Mouse (Mus musculus) neural tube, embryonic 12.5 days (tissue): Measurements from ENCODE around the gene Pfkfb2. TPM values are rescaled to one million over a fixed set of nuclear protein-coding genes. Genes with fewer than 3 reads are reported as not detected.

ENCODE experiments used
- ATAC-seq: fragments of 200-750 bp; cut with Nextera tagmentation; 2 replicates; pipeline ENCODE4 v1.8.0; 2017; ENCODE audit warnings: low read depth, mild to moderate bottlenecking, moderate TSS enrichment, moderate library complexity; ENCODE audit not compliant: low FRiP score
- H3K27ac ChIP-seq: fragments of 300-500 bp; sonication (generic); 2 replicates; pipeline ENCODE4 v1.5.1; 2016
- H3K27me3 ChIP-seq: fragments of 300-500 bp; sonication (generic); replicated peaks from 2 replicates; pipeline ENCODE4 v1.6.1; 2016; ENCODE audit warnings: mild to moderate bottlenecking
- H3K36me3 ChIP-seq: fragments of 300-500 bp; sonication (generic); 2 replicates; pipeline ENCODE4 v1.6.1; 2016; ENCODE audit warnings: mild to moderate bottlenecking
- H3K4me1 ChIP-seq: fragments of 300-500 bp; sonication (generic); 2 replicates; pipeline ENCODE4 v1.6.1; 2016
- H3K4me2 ChIP-seq: fragments of 300-500 bp; sonication (generic); replicated peaks from 2 replicates; pipeline ENCODE4 v1.6.1; 2016; ENCODE audit warnings: mild to moderate bottlenecking
- H3K4me3 ChIP-seq: fragments of 300-500 bp; sonication (generic); 2 replicates; pipeline ENCODE4 v1.5.1; 2016
- H3K9ac ChIP-seq: fragments of 300-500 bp; sonication (generic); 2 replicates; pipeline ENCODE4 v1.6.1; 2016; ENCODE audit warnings: mild to moderate bottlenecking
- H3K9me3 ChIP-seq: fragments of 300-500 bp; sonication (generic); 2 replicates; pipeline ENCODE4 v1.6.1; 2016; ENCODE audit warnings: mild to moderate bottlenecking
- WGBS: fragments of 180-500 bp; shearing (Covaris S2); methylation state at CpG from one replicate; pipeline ENCODE4 v1.1.7; 2016; 5-methylcytosine and 5-hydroxymethylcytosine counted together
- polyA plus RNA-seq: library from polyadenylated mRNA; unstranded; fragments of >200 nt; fragmentation: Nextera tagmentation; extraction: Ambion mirVana; gene quantifications from 2 replicates; pipeline ENCODE4 v1.2.1, GENCODE M21; 2016

Gene Pfkfb2
- polyA plus RNA-seq, 1 experiment from 2014 or later = 16.1 TPM

GRCm38 (mm10) chr1:130746819-130747218 lies 17.8 kb upstream of the Pfkfb2 start:
- no peak for ATAC-seq
- Histone ChIP-seq H3K27me3 (no peaks in the 10 kb centered on the region), H3K27ac (no peak overlapping the region), H3K4me2 (no peak overlapping the region), H3K36me3 (no peaks in the 10 kb centered on the region), H3K9ac (no peak overlapping the region), H3K9me3 (no peaks in the 10 kb centered on the region), H3K4me3 (no peak overlapping the region), H3K4me1 (no peaks in the 10 kb centered on the region)
- WGBS = 90% methylated on average over 3 of the region's 3 CpGs

GRCm38 (mm10) chr1:130745591-130745990 lies 16.5 kb upstream of the Pfkfb2 start:
- 97% methylated on average over 3 of the region's 3 CpGs for WGBS
- no peak overlapping the region for H3K4me2 ChIP-seq

GRCm38 (mm10) chr1:130744961-130745360 lies 15.9 kb upstream of the Pfkfb2 start:
- H3K36me3 ChIP-seq = no peaks in the 10 kb centered on the region
- no peak overlapping the region for H3K4me3 ChIP-seq
- no peaks in the 10 kb centered on the region for H3K27me3 ChIP-seq
- no peak overlapping the region for H3K4me2 ChIP-seq
- WGBS = 88% methylated on average over 5 of the region's 5 CpGs
- H3K27ac ChIP-seq = no peak overlapping the region
- H3K9ac ChIP-seq = no peak overlapping the region
- ATAC-seq = no peak
- no peaks in the 10 kb centered on the region for H3K9me3 ChIP-seq
- H3K4me1 ChIP-seq = no peaks in the 10 kb centered on the region

More at GRCm38 (mm10) chr1:130745591-130745990, 16.5 kb upstream of the Pfkfb2 start:
- no peak for ATAC-seq
- no peaks in the 10 kb centered on the region for H3K36me3 ChIP-seq
- H3K9me3 ChIP-seq = no peaks in the 10 kb centered on the region
- H3K4me1 ChIP-seq = no peaks in the 10 kb centered on the region
- H3K4me3 ChIP-seq = no peak overlapping the region
- H3K27ac ChIP-seq = no peak overlapping the region
- H3K27me3 ChIP-seq = no peaks in the 10 kb centered on the region
- H3K9ac ChIP-seq = no peak overlapping the region

GRCm38 (mm10) chr1:130744217-130744616 lies 15.2 kb upstream of the Pfkfb2 start:
- ATAC-seq = no peak
- Histone ChIP-seq H3K27ac (no peak overlapping the region), H3K4me1 (no peaks in the 10 kb centered on the region)

GRCm38 (mm10) chr1:130743775-130744174 lies 14.7 kb upstream of the Pfkfb2 start:
- Histone ChIP-seq H3K4me3 (no peak overlapping the region), H3K36me3 (no peaks in the 10 kb centered on the region), H3K27me3 (no peaks in the 10 kb centered on the region), H3K4me1 (no peaks in the 10 kb centered on the region), H3K9ac (no peak overlapping the region), H3K4me2 (no peak overlapping the region), H3K9me3 (no peaks in the 10 kb centered on the region), H3K27ac (no peak overlapping the region)
- 96% methylated on average over 1 of the region's 1 CpGs for WGBS
- no peak for ATAC-seq

More at GRCm38 (mm10) chr1:130744217-130744616, 15.2 kb upstream of the Pfkfb2 start:
- H3K9ac ChIP-seq = no peak overlapping the region
- no peaks in the 10 kb centered on the region for H3K36me3 ChIP-seq
- H3K27me3 ChIP-seq = no peaks in the 10 kb centered on the region
- no peak overlapping the region for H3K4me3 ChIP-seq
- 75% methylated on average over 2 of the region's 2 CpGs for WGBS
- no peaks in the 10 kb centered on the region for H3K9me3 ChIP-seq
- no peak overlapping the region for H3K4me2 ChIP-seq

- no peak overlapping the region for H3K27ac ChIP-seq
- WGBS = 89% methylated on average over 7 of the region's 7 CpGs
- ATAC-seq = no peak
Observed at GRCm38 (mm10) chr1:130742201-130742600, 13.1 kb upstream of the Pfkfb2 start.

GRCm38 (mm10) chr1:130740781-130741720 lies 12.0 kb upstream of the Pfkfb2 start:
- no peak overlapping the region for H3K9ac ChIP-seq
- no peak overlapping the region for H3K27ac ChIP-seq
- H3K9me3 ChIP-seq = no peaks in the 10 kb centered on the region
- no peak overlapping the region for H3K4me2 ChIP-seq
- H3K27me3 ChIP-seq = no peaks in the 10 kb centered on the region
- ATAC-seq = no peak
- 65% methylated on average over 15 of the region's 15 CpGs for WGBS
- no peak overlapping the region for H3K4me3 ChIP-seq
- H3K36me3 ChIP-seq = no peaks in the 10 kb centered on the region
- H3K4me1 ChIP-seq = no peaks in the 10 kb centered on the region; the same call in 1 of the 2 replicates

More at GRCm38 (mm10) chr1:130742201-130742600, 13.1 kb upstream of the Pfkfb2 start:
- H3K9me3 ChIP-seq = no peaks in the 10 kb centered on the region
- H3K4me3 ChIP-seq = no peak overlapping the region
- H3K4me2 ChIP-seq = no peak overlapping the region
- no peak overlapping the region for H3K9ac ChIP-seq
- no peaks in the 10 kb centered on the region; the same call in 1 of the 2 replicates for H3K4me1 ChIP-seq
- no peaks in the 10 kb centered on the region for H3K36me3 ChIP-seq
- H3K27me3 ChIP-seq = no peaks in the 10 kb centered on the region

GRCm38 (mm10) chr1:130740227-130740648 lies 11.2 kb upstream of the Pfkfb2 start:
- 79% methylated on average over 4 of the region's 4 CpGs for WGBS
- no peaks in the 10 kb centered on the region for H3K27me3 ChIP-seq
- H3K27ac ChIP-seq = no peak overlapping the region
- H3K4me3 ChIP-seq = no peak overlapping the region
- ATAC-seq = no peak
- no peaks in the 10 kb centered on the region; the same call in 1 of the 2 replicates for H3K4me1 ChIP-seq
- H3K36me3 ChIP-seq = no peaks in the 10 kb centered on the region
- no peak overlapping the region for H3K4me2 ChIP-seq
- H3K9ac ChIP-seq = no peak overlapping the region
- no peaks in the 10 kb centered on the region for H3K9me3 ChIP-seq

- H3K27me3 ChIP-seq = no peaks in the 10 kb centered on the region
Observed at GRCm38 (mm10) chr1:130739636-130740035, 10.6 kb upstream of the Pfkfb2 start.

GRCm38 (mm10) chr1:130738551-130739106 lies 9.6 kb upstream of the Pfkfb2 start:
- no peaks in the 10 kb centered on the region; the same call in 1 of the 2 replicates for H3K4me1 ChIP-seq
- no peak overlapping the region for H3K4me3 ChIP-seq
- no peaks in the 10 kb centered on the region for H3K36me3 ChIP-seq
- H3K9ac ChIP-seq = no peak overlapping the region
- no peak overlapping the region for H3K4me2 ChIP-seq
- H3K9me3 ChIP-seq = no peaks in the 10 kb centered on the region
- 86% methylated on average over 3 of the region's 3 CpGs for WGBS
- H3K27ac ChIP-seq = no peak overlapping the region
- no peaks in the 10 kb centered on the region for H3K27me3 ChIP-seq
- ATAC-seq = no peak

More at GRCm38 (mm10) chr1:130739636-130740035, 10.6 kb upstream of the Pfkfb2 start:
- no peak for ATAC-seq
- Histone ChIP-seq H3K4me3 (no peak overlapping the region), H3K36me3 (no peaks in the 10 kb centered on the region), H3K9ac (no peak overlapping the region), H3K4me2 (no peak overlapping the region), H3K27ac (no peak overlapping the region), H3K9me3 (no peaks in the 10 kb centered on the region), H3K4me1 (no peaks in the 10 kb centered on the region; the same call in 1 of the 2 replicates)
- WGBS = 83% methylated on average over 3 of the region's 3 CpGs

- H3K27ac ChIP-seq = no peak overlapping the region
- H3K9me3 ChIP-seq = no peaks in the 10 kb centered on the region
- no peak overlapping the region for H3K4me2 ChIP-seq
- H3K4me1 ChIP-seq = no peaks in the 10 kb centered on the region; the same call in 1 of the 2 replicates
- H3K27me3 ChIP-seq = no peaks in the 10 kb centered on the region
- no peak overlapping the region for H3K9ac ChIP-seq
- WGBS = 92% methylated on average over 7 of the region's 7 CpGs
- H3K4me3 ChIP-seq = no peak overlapping the region
- ATAC-seq = no peak
- no peaks in the 10 kb centered on the region for H3K36me3 ChIP-seq
Observed at GRCm38 (mm10) chr1:130737916-130738315, 8.9 kb upstream of the Pfkfb2 start.

- no peak for ATAC-seq
- Histone ChIP-seq H3K27ac (no peak overlapping the region), H3K27me3 (no peaks in the 10 kb centered on the region), H3K4me2 (no peak overlapping the region), H3K4me1 (no peaks in the 10 kb centered on the region; the same call in 1 of the 2 replicates), H3K9me3 (no peaks in the 10 kb centered on the region), H3K4me3 (no peak overlapping the region), H3K36me3 (no peaks in the 10 kb centered on the region), H3K9ac (no peak overlapping the region)
- 31% methylated on average over 11 of the region's 11 CpGs for WGBS
Observed at GRCm38 (mm10) chr1:130737411-130737881, 8.4 kb upstream of the Pfkfb2 start.
